Mouse (Mus musculus) stomach, embryonic 14.5 days (tissue): ENCODE data around the gene Crlf3. TPM values are rescaled to one million over a fixed set of nuclear protein-coding genes. Genes with fewer than 3 reads are reported as not detected.

Source experiments
- ATAC-seq: fragments of 200-750 bp; cut with Nextera tagmentation; 2 replicates; pipeline ENCODE4 v1.8.0; 2017; ENCODE audit warnings: low read depth, moderate TSS enrichment; ENCODE audit not compliant: insufficient number of reproducible peaks, insufficient read depth, low FRiP score
- H3K27ac ChIP-seq: fragments of 300-500 bp; sonication (generic); 2 replicates; pipeline ENCODE4 v1.5.1; 2014; ENCODE audit warnings: mild to moderate bottlenecking, low read length, moderate library complexity, mixed read lengths
- H3K27me3 ChIP-seq: fragments of 300-500 bp; sonication (generic); 2 replicates; pipeline ENCODE4 v1.6.1; 2014; ENCODE audit warnings: low read length, control low read depth, mixed read lengths; ENCODE audit not compliant: control insufficient read depth, insufficient read depth
- H3K36me3 ChIP-seq: fragments of 300-500 bp; sonication (generic); 2 replicates; pipeline ENCODE4 v1.6.1; 2014; ENCODE audit warnings: mild to moderate bottlenecking, control low read depth, low read length, moderate library complexity, mixed read lengths; ENCODE audit not compliant: control insufficient read depth, insufficient read depth
- H3K4me1 ChIP-seq: fragments of 300-500 bp; sonication (generic); 2 replicates; pipeline ENCODE4 v1.6.1; 2014; ENCODE audit warnings: low read length, control low read depth, mixed read lengths; ENCODE audit not compliant: control insufficient read depth, insufficient read depth
- H3K4me2 ChIP-seq: fragments of 300-500 bp; sonication (generic); replicated peaks from 2 replicates; pipeline ENCODE4 v1.6.1; 2014; ENCODE audit warnings: low read depth, low read length, control low read depth
- H3K4me3 ChIP-seq: fragments of 300-500 bp; sonication (generic); 2 replicates; pipeline ENCODE4 v1.5.1; 2014; ENCODE audit warnings: low read depth, low read length, control low read depth
- H3K9ac ChIP-seq: fragments of 300-500 bp; sonication (generic); replicated peaks from 2 replicates; pipeline ENCODE4 v1.6.1; 2014; ENCODE audit warnings: low read depth, mild to moderate bottlenecking, control low read depth, low read length, moderate library complexity, mixed read lengths
- H3K9me3 ChIP-seq: fragments of 300-500 bp; sonication (generic); 2 replicates; pipeline ENCODE4 v1.6.1; 2016; ENCODE audit warnings: low read depth, low read length, control low read depth; ENCODE audit not compliant: control insufficient read depth
- WGBS: fragments of 180-500 bp; shearing (Covaris S2); extraction: QIAGEN DNeasy Blood & Tissue Kit; methylation state at CpG from one replicate; pipeline ENCODE4 v1.1.7; 2014; 5-methylcytosine and 5-hydroxymethylcytosine counted together
- polyA plus RNA-seq: library from polyadenylated mRNA; unstranded; fragments of >200 nt; fragmentation: Nextera tagmentation; extraction: Ambion mirVana; gene quantifications from 2 replicates; pipeline ENCODE4 v1.2.1, GENCODE M21; 2014

Crlf3 gene
- polyA plus RNA-seq: 29.4 and 29.6 TPM in 2 replicates

DNA sequence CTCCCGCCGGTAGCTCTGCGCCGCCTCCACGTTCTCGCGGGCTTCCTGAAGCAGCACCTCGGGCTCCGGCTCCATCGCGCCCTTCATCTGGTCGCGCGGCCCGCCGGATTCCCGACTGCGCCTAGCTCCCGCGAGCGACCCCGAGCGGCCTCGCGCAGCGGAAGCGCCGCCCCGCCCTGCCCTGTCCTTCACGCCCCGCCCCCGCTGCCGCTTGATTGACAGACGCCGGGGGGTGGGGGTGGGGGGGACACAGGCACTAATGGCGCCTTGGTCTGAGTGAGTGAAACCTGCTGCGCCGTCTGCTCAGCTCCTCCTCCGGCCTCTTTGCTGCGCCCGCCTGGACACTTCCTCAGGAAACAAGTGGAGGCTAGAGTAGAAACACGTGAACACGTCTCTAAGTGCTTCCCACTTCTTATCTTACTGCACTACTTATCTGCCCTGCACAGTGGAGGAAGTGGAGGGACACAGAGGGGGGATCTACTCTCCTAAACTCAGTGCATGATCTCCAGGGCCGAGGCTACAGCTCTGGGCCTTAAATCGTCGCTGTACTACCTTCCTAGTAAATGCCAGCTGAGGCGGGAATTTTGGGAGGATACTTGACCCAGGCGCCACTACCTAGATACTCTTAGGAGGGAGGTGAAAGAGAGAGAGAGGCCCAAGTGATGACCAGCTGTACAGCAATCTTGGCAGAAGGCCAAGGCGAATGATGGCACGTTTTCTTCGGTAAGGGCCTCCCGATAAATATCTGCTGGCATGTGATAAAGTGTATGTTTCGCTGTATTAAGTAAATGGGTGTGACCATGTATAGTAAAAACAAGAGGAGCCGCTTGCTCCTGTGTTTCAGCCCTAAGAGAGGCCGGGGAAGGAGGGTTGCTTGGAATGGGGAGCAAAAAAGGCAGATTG is at the start of gene Crlf3:
Gene Crlf3 (minus strand): TSS at position 166 of the 903 bp plus-strand sequence.
- Histone ChIP-seq H3K9ac (peak within 1 kb of the TSS; percentile 79), H3K36me3 (no peaks in the 10 kb centered on the region; the same call in 1 of the 2 replicates), H3K9me3 (no peaks in the 10 kb centered on the region), H3K27me3 (no peaks in the 10 kb centered on the region), H3K4me2 (peak within 1 kb of the TSS; percentile 67), H3K27ac (peak within 1 kb of the TSS; percentile 92), H3K4me3 (peak within 1 kb of the TSS; percentile 63), H3K4me1 (peaks cover 12% of the 10 kb centered on the region; the same call in 1 of the 2 replicates)
- peak; percentile 91 for ATAC-seq
- WGBS: 2% methylated on average over 54 of the region's 55 CpGs

- Histone ChIP-seq H3K36me3 (peaks cover 45% of the 10 kb centered on the region), H3K27me3 (no peaks in the 10 kb centered on the region), H3K4me2 (no peak overlapping the region), H3K9me3 (no peaks in the 10 kb centered on the region), H3K9ac (no peak overlapping the region), H3K4me3 (no peak overlapping the region), H3K27ac (no peak overlapping the region), H3K4me1 (no peaks in the 10 kb centered on the region)
- 81% methylated on average over 1 of the region's 1 CpGs for WGBS
- ATAC-seq: no peak
These were observed 35.6 kb upstream of the Crlf3 start for GRCm38 (mm10) chr11:80116411-80116810.

DNA sequence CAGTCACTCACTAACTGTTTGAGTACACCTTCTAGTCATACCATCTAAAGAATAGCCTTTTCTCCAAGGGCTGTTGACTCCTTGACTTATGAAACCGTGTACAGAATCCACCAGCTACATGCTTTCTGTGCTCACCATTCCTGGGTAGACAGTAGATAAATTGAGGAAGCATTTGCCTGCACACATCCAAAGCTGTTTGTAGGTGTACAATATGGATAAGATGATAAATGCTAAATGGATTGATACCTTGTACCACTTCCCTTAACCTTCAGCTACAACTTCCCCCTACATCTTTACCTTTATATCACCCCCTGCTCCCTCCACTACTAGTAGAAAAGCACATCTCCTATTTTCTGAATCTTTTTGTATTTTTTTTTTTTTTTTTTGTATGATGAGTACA is 23.6 kb upstream of the Crlf3 start:
- peaks cover 42% of the 10 kb centered on the region for H3K36me3 ChIP-seq
- 77% methylated on average over 1 of the region's 1 CpGs for WGBS
- H3K27me3 ChIP-seq: no peaks in the 10 kb centered on the region
- no peak for ATAC-seq
- H3K4me3 ChIP-seq: no peak overlapping the region
- H3K27ac ChIP-seq: no peak overlapping the region
- H3K9ac ChIP-seq: no peak overlapping the region
- no peaks in the 10 kb centered on the region for H3K4me1 ChIP-seq
- no peaks in the 10 kb centered on the region for H3K9me3 ChIP-seq
- H3K4me2 ChIP-seq: no peak overlapping the region

GRCm38 (mm10) chr11:80101298-80101697 is 20.5 kb upstream of the Crlf3 start:
- Histone ChIP-seq H3K27me3 (no peaks in the 10 kb centered on the region), H3K27ac (no peak overlapping the region), H3K4me3 (no peak overlapping the region), H3K4me2 (no peak overlapping the region), H3K9ac (no peak overlapping the region), H3K9me3 (no peaks in the 10 kb centered on the region), H3K36me3 (peaks cover 38% of the 10 kb centered on the region), H3K4me1 (no peaks in the 10 kb centered on the region)
- ATAC-seq: no peak
- 92% methylated on average over 6 of the region's 6 CpGs for WGBS

- Histone ChIP-seq H3K9me3 (no peaks in the 10 kb centered on the region), H3K4me2 (no peak overlapping the region), H3K9ac (no peak overlapping the region), H3K4me3 (no peak overlapping the region), H3K27me3 (no peaks in the 10 kb centered on the region), H3K4me1 (no peaks in the 10 kb centered on the region), H3K36me3 (peaks cover 24% of the 10 kb centered on the region), H3K27ac (no peak overlapping the region)
- no peak for ATAC-seq
- 89% methylated on average over 3 of the region's 3 CpGs for WGBS
These were observed 17.8 kb upstream of the Crlf3 start for GRCm38 (mm10) chr11:80098444-80099056.

- H3K9me3 ChIP-seq: no peaks in the 10 kb centered on the region
- H3K4me3 ChIP-seq: peak overlapping the region; percentile 99
- H3K36me3 ChIP-seq: peaks cover 3% of the 10 kb centered on the region; the same call in 1 of the 2 replicates
- peak overlapping the region; percentile 80 for H3K4me2 ChIP-seq
- H3K27ac ChIP-seq: no peak overlapping the region
- no peaks in the 10 kb centered on the region for H3K27me3 ChIP-seq
- 59% methylated on average over 3 of the region's 3 CpGs for WGBS
- H3K9ac ChIP-seq: peak overlapping the region; percentile 86; the same call in 1 of the 2 replicates
- peaks cover 9% of the 10 kb centered on the region; the same call in 1 of the 2 replicates for H3K4me1 ChIP-seq
- no peak for ATAC-seq
These were observed 9.9 kb upstream of the Crlf3 start for GRCm38 (mm10) chr11:80090555-80091164.

GRCm38 (mm10) chr11:80089817-80090214 is 9.0 kb upstream of the Crlf3 start:
- Histone ChIP-seq H3K27me3 (no peaks in the 10 kb centered on the region), H3K4me2 (peak overlapping the region; percentile 80), H3K9ac (peak overlapping the region; percentile 86), H3K4me1 (peaks cover 9% of the 10 kb centered on the region; the same call in 1 of the 2 replicates), H3K9me3 (no peaks in the 10 kb centered on the region), H3K36me3 (no peaks in the 10 kb centered on the region), H3K27ac (peak overlapping the region; percentile 67; the same call in 1 of the 2 replicates), H3K4me3 (peak overlapping the region; percentile 99)
- no peak for ATAC-seq
- WGBS: under 1% methylated on average over 14 of the region's 14 CpGs
